Mouse (Mus musculus): Measurements from ENCODE around the gene Scgb2b17. TPM values are rescaled to one million over a fixed set of nuclear protein-coding genes. Genes with fewer than 3 reads are reported as not detected.
"Not testable (repeated sequence)": the region's sequence is repeated elsewhere in the genome, so short reads cannot be mapped to it uniquely, and the experiment has no call there.

The Scgb2b17 gene
- not detected for total RNA-seq (2022)

GRCm38 (mm10) chr7:33056461-33056860 is at the start of gene Scgb2b17:
Gene Scgb2b17, minus strand, starts transcription at chr7:33056561.
- DNase-seq = not testable (repeated sequence)

GRCm38 (mm10) chr7:33063149-33063548 is 6.8 kb upstream of the Scgb2b17 start, which contains the start of gene Scgb1b17:
Gene Scgb1b17, plus strand, starts transcription at chr7:33063449.
- DNase-seq = not testable (repeated sequence)

Other genes with a start within 250 kb of the Scgb2b17 start
- gene Scgb2b15, start 226.9 kb downstream of the Scgb2b17 start, total RNA-seq (2022) = not detected
- not detected for gene Scgb1b15, start 220.0 kb downstream of the Scgb2b17 start, total RNA-seq (2022)
- not detected for gene Scgb1b17, start 6.9 kb upstream of the Scgb2b17 start, total RNA-seq (2022)
- not detected for gene Scgb2b18, start 117.3 kb upstream of the Scgb2b17 start, total RNA-seq (2022)
- gene Scgb1b18, start 129.0 kb upstream of the Scgb2b17 start, total RNA-seq (2022) = not detected
- not detected for gene Scgb2b19, start 223.8 kb upstream of the Scgb2b17 start, total RNA-seq (2022)
- not detected for gene Scgb1b19, start 230.7 kb upstream of the Scgb2b17 start, total RNA-seq (2022)

Measured in adrenal gland, adult 8-10 months (tissue).